9 mouse cellular contexts compared by ENCODE assay signal in genomic region chr1:88474598-88474997, GRCm38 (mm10). TPM values are rescaled to one million over a fixed set of nuclear protein-coding genes. Genes with fewer than 3 reads are reported as not detected.
DNase-seq lines count a peak whose midpoint lies in the region; ATAC-seq and TF ChIP-seq lines count a peak whose summit lies in the region.
"Had no signal": no experiment of that assay in that cellular context is flagged by ENCODE, and none has a peak within 500 bp of the region (broad histone marks: within the 10 kb centered on the region; RNA-seq: fewer than 3 reads in every experiment).

No protein-coding gene starts in this region.

- DNase-seq in spleen, adult 2 months (ENCODE audit: low read depth in 1 of 2, low spot score in 2 of 2), result no peak
- DNase-seq in spleen, adult 12 weeks (ENCODE audit: low spot score), result no peak
- peak; percentile 36 to 63 for DNase-seq in gastrocnemius, postnatal 4 days (ENCODE audit: low spot score in 2 of 2)
- peak; percentile 74 for DNase-seq in kidney, adult 9 months
- DNase-seq in mesoderm, embryonic 11.5 days (ENCODE audit: low read depth, low spot score), result peak; percentile 58
- no peak for DNase-seq in c-Kit-positive CD71-positive TER-119-positive erythroid progenitor cells, embryonic 14.5 days (ENCODE audit: low spot score)
- no peak for DNase-seq in cerebellum, adult 9-10 months

- no peak overlapping the region for H3K4me2 ChIP-seq in hindbrain, embryonic 13.5 days
- H3K4me2 ChIP-seq: limb, embryonic 12.5 days had no signal

- H3K27ac ChIP-seq in spleen, adult 2 months (ENCODE audit: insufficient read depth, low read length), result peak overlapping the region; percentile 3; the same call in 1 of the 2 replicates
- no peak overlapping the region for H3K27ac ChIP-seq in hindbrain, embryonic 13.5 days
- H3K27ac ChIP-seq: limb, embryonic 12.5 days had no signal

- H3K9ac ChIP-seq in hindbrain, embryonic 13.5 days, result no peak overlapping the region
- H3K9ac ChIP-seq: limb, embryonic 12.5 days had no signal

- no peak overlapping the region for H3K4me3 ChIP-seq in spleen, adult 2 months (ENCODE audit: extremely low read depth, insufficient read depth, insufficient read length)
- no peak overlapping the region for H3K4me3 ChIP-seq in hindbrain, embryonic 13.5 days
- H3K4me3 ChIP-seq: limb, embryonic 12.5 days had no signal

- no peak for TF ChIP-seq POLR2A in spleen, adult 2 months (IDR thresholded peaks at IDR 0.05; ENCODE audit: low read depth, low read length)

- ATAC-seq in hindbrain, embryonic 13.5 days (ENCODE audit: low FRiP score), result no peak

- no peaks in the 10 kb centered on the region for H3K9me3 ChIP-seq in hindbrain, embryonic 13.5 days
- H3K9me3 ChIP-seq: limb, embryonic 12.5 days had no signal

- TF ChIP-seq CTCF in spleen, adult 2 months (IDR thresholded peaks at IDR 0.05; ENCODE audit: extremely low read depth, insufficient read depth, insufficient read length, insufficient replicate concordance), result no peak

- no peaks in the 10 kb centered on the region for H3K27me3 ChIP-seq in spleen, adult 2 months (ENCODE audit: control insufficient read depth, insufficient read depth, low read length)
- no peaks in the 10 kb centered on the region for H3K27me3 ChIP-seq in hindbrain, embryonic 13.5 days
- H3K27me3 ChIP-seq: limb, embryonic 12.5 days had no signal

- WGBS in spleen, adult 2 months, result 12% methylated on average over 7 of the region's 7 CpGs
- whole genome bisulfite sequencing in hindbrain, embryonic 13.5 days, result 59% methylated on average over 7 of the region's 7 CpGs

- no peaks in the 10 kb centered on the region for H3K4me1 ChIP-seq in spleen, adult 2 months (ENCODE audit: control insufficient read depth, insufficient read depth, insufficient read length)
- H3K4me1 ChIP-seq in hindbrain, embryonic 13.5 days (replicated peaks), result peaks cover 24% of the 10 kb centered on the region

- H3K36me3 ChIP-seq in spleen, adult 2 months (ENCODE audit: control insufficient read depth, insufficient read depth, low read length), result no peaks in the 10 kb centered on the region
- no peaks in the 10 kb centered on the region for H3K36me3 ChIP-seq in hindbrain, embryonic 13.5 days
- H3K36me3 ChIP-seq: limb, embryonic 12.5 days had no signal

RNA-seq across cellular contexts. Expression of gene Glrp1, which starts 35.3 kb away (rescaled TPM):
- polyA plus RNA-seq in spleen, adult 2 months (2012; rRNA removed), result not detected in 2 replicates
- total RNA-seq in gastrocnemius, postnatal 4 days (2021), result not detected
- not detected in 2 replicates for polyA plus RNA-seq in hindbrain, embryonic 13.5 days (2015; fragmentation: Nextera tagmentation; extraction: Ambion mirVana)
- polyA plus RNA-seq: limb, embryonic 12.5 days had no signal

Comparison
In these comparisons a context has a peak if more than half of its experiments do, and no peak if none do; other contexts are left out.
1. DNase-seq: peak in gastrocnemius, postnatal 4 days (2 of 2), kidney, adult 9 months (single experiment) and mesoderm, embryonic 11.5 days (single experiment); none in spleen, adult 2 months (0 of 2), spleen, adult 12 weeks (single experiment), c-Kit-positive CD71-positive TER-119-positive erythroid progenitor cells, embryonic 14.5 days (single experiment) and cerebellum, adult 9-10 months (single experiment).